Mouse (Mus musculus) adrenal gland (tissue): ENCODE results near the gene Gm13305.
"Not testable (repeated sequence)": the region's sequence is repeated elsewhere in the genome, so short reads cannot be mapped to it uniquely, and the experiment has no call there.

Source experiments
- intact Hi-C: fragments of 180-260 bp; cut with DNase I; formaldehyde crosslinking; loops from one replicate; pipeline ENCODE4 v1.15.1; 2025
- long read RNA-seq, 2 experiments: library from polyadenylated mRNA; unstranded; transcript quantifications; one replicate each; pipeline ENCODE4 v2.0.0; 2020; ENCODE audit warnings: borderline replicate concordance in 1 of 2; ENCODE audit not compliant: insufficient replicate concordance in 1 of 2

Gm13305 gene
- long read RNA-seq, experiment 1: 0 reads
- long read RNA-seq, experiment 2: 0 reads

DNA sequence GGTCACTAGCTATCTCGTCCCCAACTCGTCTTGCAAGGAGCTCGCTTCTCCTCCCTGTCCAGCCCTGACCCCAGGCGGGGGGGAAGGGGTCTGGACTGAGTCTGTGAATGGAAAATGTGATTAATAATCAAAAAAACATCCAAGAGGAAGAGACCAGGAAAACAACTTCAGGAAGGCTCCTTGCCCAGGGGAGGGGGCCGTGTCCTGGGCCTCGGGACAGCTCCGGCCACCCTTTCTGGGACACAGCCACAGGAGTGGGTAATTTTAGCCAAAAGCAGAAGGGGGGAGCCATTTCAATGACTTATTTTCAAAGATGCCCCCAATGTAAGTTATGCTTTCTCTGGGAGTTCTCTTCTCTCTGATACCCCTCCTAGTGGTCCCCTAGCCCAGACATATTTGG is at the start of gene Gm13305:
Gene Gm13305, minus strand, starts transcription at position 101 of the 400 bp plus-strand sequence.
- intact Hi-C loops: not testable (repeated sequence)

DNA sequence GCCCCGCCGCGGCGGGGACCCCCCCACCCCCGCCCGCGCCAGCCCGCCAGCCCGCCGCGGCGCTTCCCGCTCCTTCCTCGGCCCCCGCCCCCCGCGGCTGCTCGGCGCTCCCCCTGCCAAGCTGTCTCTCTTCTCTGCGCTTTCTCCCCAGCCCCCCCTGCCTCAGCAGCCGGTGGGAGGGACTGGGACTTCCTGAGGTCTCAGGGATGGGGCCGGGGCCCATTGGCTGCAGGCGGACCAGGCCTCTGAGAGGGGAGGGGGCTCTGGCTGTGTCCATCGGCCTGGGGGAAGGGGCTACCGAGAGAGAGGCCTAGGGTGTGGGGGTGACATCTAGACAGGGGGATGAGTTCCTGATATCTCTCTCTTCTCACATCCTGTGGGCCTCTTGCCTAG is 16.6 kb upstream of the Gm13305 start:
- intact Hi-C loops: not testable (repeated sequence)

DNA sequence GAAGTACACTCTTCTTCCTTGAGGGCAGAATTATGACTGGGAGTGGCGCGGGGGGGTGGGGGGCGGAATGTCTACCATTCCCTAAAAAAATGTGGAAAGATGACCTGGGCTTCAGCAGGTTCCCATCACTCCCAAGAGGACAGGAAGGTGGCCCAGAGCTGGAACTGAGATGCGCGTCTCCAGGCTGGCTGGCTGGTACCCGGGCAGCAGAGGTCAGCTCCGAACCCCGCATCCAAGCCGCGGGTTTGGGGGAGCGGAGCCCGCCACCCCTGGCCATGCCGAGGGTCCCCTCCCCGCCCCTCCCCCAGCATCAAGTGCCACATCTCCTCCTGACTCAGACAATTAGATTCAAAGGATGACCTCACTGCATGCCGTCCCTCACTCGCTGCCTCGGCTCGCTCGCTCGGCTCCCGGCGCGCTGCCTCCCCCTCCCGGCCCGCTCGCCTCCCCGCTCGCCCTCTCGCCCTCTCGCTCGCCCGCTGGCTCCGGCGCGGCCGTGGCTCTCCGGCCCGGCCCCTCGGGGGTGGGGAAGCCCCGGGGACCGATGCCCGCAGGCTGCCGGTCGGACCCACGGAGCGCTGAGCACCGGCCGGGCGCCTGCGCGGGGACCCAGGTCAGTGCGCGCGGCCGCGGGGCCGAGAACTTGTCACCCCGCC is 16.0 kb upstream of the Gm13305 start:
- intact Hi-C loops: not testable (repeated sequence)

DNA sequence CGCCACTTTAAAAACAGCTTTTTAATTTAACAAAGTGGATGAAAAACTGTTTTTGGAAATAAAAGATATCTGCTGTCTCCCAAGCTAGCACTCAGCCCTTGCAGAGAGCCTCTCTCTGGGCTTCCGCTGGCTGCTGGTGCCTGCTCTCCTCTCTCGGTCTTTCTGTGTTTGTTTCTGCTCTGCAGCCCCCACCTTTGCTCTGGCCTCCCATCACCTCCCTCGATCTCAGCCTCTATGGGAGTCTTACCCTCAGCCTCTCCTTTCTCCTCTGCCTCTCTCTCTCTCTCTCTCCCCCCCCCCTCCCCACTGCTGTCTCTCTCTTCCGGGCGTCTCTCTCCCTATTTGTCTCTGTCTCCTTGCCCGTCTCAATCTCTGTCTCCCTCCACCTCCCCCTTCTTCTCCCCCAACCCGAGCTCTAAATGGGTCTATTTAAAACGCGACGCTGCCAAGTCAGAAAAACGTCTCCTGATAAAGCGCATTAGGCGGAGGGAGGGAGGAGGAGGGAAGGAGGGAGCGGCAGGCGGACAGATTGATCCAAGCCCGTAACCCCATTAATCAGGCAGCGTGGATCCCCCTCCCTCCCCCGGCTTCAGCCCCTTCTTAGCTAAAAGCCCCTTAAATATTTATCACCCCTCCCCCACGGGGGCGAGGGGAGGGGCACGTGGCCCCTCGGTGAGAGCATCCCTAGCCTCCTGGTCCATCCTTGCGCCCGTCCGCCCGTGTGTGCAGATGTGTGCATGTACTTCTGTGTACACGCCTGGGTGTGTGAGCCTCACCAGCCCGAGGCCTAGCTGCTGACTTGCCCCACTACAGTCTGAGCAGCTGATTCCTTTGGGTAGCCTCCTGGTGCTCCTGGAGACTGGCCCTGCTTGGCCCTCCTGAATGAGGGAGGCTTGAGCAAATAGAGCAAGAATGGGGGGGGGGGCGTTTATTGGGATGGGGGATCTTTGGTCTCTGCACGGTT is 15.1 kb upstream of the Gm13305 start:
- intact Hi-C loops: not testable (repeated sequence)

DNA sequence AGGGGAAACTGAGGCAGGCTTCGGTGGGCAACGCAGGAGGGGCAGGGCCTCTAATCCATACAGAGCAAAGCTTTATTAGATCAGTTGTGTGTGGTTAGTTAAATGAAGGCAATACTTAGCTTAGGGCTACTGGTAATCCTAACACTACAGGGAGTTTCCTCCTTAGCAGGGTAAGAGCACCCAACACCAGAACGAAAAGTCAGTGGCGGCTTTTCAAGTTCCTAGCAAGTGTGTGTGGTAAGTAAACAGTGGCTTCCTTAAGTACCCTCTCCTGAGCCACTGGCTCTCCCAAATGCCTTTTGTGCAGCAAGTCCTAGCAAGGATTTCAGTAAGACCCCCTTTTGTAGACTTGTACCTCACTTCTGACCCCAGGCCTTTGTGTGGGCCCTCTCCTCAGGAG is 9.8 kb upstream of the Gm13305 start:
- intact Hi-C loops: not testable (repeated sequence)

DNA sequence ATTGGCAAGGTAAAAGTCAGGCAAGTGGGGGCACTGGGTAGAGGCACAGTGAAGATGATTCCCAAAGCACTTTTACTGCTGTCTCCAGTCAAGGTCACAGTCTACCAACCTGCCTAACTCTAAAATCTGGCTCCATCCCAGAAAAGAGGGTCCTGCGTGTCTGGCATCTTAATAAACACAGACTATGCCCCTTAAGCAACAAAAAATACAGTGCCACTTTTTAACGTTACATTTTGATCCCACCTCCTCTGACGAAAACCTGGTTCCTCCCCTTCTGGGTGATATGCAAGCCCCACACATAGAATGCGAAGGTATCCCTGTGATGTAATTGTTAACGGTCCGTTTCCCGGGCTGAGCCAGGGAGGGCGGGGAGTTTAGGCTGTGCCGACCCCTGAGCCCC is 15.3 kb downstream of the Gm13305 start, which contains the start of gene Gm13306:
Gene Gm13306, plus strand, starts transcription at position 301 of the 400 bp plus-strand sequence.
- intact Hi-C loops: not testable (repeated sequence)

DNA sequence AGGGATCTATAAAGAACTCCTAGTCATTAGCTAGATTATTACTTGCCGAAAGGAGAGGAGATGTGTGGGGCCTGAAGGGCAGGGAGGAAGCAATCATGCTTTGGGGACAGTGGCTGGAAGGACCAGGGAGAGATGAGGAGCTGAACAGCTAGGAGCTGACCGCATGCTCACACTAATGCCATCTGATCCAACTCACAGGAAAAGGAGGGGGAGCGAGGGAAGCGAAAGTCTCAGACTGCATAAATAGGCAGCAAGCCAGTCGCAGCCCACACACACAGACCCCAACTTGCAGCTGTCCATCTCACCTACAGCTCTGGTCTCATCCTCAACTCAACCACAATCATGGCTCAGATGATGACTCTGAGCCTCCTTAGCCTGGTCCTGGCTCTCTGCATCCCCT is 53.9 kb downstream of the Gm13305 start, which contains the start of gene Gm13304:
Gene Gm13304, plus strand, starts transcription at position 301 of the 400 bp plus-strand sequence.
- intact Hi-C loops: not testable (repeated sequence)
